Mouse (Mus musculus) lung, postnatal 14 days (tissue): ENCODE measurements around the gene Mdh2.

Experiments used
- DNase-seq: peaks from one replicate; pipeline ENCODE4 v3.0.0; 2021

The Mdh2 gene

GRCm38 (mm10) chr5:135777796-135778470 is 347 bp upstream of the Mdh2 start, which contains the start of gene Styxl1:
Gene Styxl1 (minus strand): TSS chr5:135778385.
- DNase-seq: no peak

DNA sequence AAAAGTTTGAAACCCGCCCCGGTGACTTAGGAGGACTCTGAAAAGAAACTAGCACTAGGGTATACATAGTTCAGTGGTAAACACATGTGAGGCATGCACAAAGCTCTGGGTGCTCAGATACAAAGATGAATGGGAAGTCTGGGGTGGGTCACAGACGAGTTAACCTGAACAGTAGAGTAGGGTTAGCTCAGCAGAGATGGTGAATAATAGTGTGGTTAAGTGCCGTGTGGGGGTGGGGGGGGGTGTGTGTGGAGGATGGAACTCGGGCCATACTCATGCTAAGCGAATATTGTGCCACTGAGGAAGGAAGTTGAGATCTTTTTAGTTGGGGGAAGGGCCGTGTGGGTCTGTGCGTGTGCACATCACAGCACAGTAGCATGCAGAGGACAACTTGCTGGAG is 2.1 kb downstream of the Mdh2 start:
- DNase-seq: no peak

- no peak for DNase-seq
These were observed 4.6 kb downstream of the Mdh2 start for GRCm38 (mm10) chr5:135782901-135783300.

DNA sequence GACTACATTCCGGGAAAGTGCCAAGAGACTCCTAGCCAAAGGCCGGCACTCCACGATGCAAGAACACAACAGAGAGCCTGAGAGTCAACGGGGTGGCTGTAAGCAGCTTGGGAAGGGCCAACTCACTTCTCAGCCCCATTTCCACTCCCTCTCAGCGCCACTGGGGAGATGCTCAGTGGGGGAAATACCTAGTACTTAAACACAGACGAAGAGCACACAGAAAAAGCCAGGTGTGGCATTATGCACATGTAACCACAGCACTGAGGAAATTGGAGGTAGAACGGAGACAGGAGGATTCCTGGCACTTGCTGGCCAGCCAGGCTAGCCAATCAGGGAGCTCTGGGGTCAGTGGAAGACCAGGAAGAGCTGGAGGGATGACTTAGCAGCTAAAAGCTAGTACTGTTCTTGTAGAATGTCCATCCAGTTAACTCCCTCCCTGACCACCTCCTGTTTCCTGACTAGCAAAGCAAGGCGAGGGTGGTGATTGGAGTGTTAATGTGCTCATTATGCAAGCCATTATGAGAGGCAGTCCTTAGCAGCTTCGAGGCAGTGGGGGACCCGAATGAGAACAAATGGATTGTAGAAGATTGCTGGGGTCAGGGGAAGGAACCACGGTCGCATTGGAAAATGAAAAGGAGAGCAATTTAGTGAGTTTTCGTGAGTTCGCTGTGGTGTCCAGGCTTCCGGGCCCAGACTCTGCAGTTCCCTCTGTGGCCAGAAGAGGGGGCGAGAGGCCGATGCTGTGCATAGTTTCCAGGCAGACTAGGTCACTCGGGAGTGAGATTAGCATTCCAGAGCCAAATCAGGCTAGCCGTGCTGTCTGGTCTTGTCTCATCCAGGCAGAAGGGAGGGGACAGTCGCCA is 15.9 kb downstream of the Mdh2 start:
- peak; percentile 89 for DNase-seq

- DNase-seq: no peak
These were observed 16.5 kb downstream of the Mdh2 start for GRCm38 (mm10) chr5:135794859-135795181.

GRCm38 (mm10) chr5:135799746-135800145 is 21.5 kb downstream of the Mdh2 start:
- no peak for DNase-seq

DNA sequence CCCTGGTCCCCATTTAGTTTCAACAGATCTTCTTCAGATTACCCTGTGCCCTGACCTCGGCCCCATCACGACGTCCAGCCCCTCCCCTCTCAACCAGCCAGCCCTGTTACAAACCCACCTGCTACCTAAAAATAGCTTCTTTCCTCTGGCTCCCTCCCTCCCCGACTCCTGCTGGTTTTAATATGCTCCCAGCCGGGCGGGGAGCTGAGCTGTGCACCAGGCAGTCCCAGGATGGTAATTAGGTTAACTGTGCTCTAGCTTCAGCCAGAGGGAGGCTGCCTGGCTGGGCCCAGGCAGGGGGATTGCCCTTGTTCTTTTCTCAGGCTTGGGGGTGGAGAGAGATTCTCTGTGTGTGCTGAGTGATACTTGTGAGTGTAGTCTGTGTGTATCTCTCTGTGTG is 22.6 kb downstream of the Mdh2 start:
- DNase-seq: no peak

DNA sequence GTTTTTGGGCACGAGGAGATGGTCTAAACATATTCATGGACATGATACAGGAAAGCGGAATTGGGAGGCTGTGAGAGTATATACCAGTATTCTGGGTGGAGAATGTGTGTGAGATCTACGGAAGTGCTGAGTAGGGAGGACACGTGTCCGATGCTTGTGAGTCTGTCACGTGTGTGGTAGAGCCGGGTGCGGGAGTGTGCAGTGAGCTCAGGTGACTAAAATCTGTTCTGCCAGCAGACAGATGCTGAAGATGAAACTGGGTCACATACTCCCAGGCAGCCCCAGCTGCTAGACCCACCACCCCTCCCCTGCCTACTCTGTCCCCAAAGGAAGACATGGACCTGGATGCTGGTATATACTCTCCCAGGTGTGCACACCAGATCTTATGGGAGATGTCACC is 24.4 kb downstream of the Mdh2 start:
- DNase-seq: no peak

DNA sequence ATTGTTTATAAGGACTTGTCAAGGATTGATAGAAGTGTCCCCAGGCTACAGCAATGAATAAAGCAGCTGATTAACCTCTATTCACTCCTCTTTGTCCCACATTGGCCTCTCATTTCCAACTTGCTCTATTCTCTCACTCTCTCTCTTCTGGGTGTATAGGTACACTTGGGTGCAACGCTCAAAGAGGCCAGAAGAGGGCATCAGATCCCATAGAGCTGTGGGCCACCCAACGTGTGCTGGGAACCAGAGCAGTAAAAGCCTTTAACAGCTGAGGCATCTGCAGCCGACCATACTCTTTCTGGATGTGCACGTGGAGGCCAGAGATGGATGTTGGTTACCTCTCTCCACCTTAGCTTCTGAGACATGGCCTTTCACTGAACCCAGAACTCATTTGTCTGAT is 24.9 kb downstream of the Mdh2 start:
- no peak for DNase-seq

GRCm38 (mm10) chr5:135803676-135804075 is 25.4 kb downstream of the Mdh2 start:
- DNase-seq: no peak

DNA sequence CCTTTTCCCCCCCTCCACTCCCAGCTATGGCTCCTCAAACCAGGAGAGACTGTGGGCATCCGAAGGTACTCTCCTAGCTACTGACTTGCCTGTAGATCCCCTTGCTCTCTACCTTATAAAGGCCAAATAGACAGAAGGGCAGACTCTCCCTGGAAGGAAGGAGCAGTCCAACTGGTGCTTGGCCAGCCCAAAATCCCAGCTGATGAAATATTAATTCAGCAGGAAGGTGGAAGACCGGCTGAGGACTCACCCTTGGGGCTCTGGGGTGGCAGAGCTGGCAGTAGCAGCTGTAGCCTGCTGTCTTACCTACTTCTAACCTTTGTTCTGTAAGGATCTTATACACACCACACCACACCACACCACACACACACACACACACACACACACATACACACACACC is 26.5 kb downstream of the Mdh2 start:
- DNase-seq: no peak

- peak; percentile 95 for DNase-seq
These were observed 28.4 kb downstream of the Mdh2 start, which contains the start of gene Srrm3 for GRCm38 (mm10) chr5:135806555-135807262. Gene Srrm3 (plus strand): TSS chr5:135806890.

DNA sequence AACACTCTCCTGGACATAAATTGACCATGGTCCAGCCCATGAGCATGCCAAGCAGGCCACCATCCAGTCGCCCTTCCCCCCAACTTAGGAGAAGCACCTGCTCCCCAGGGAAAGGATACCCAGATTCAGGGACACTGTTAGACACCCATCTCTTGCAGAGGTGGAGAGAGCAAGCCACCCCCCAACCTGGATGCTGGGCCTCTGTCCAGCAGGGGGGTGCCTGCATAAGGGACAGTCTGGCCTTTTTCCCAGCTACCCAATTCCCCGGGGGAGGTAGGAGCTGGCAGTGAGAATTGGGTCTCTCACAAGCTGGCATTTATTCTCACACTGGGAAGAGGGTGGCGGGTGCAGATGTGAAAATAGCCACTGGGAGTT is 29.0 kb downstream of the Mdh2 start:
- DNase-seq: no peak

- DNase-seq: no peak
These were observed 34.7 kb downstream of the Mdh2 start for GRCm38 (mm10) chr5:135812991-135813390.

- DNase-seq: no peak
These were observed 40.2 kb downstream of the Mdh2 start for GRCm38 (mm10) chr5:135818491-135818890.

- no peak for DNase-seq
These were observed 44.1 kb downstream of the Mdh2 start for GRCm38 (mm10) chr5:135822316-135822944.

- no peak for DNase-seq
These were observed 46.2 kb downstream of the Mdh2 start for GRCm38 (mm10) chr5:135824517-135824916.

DNA sequence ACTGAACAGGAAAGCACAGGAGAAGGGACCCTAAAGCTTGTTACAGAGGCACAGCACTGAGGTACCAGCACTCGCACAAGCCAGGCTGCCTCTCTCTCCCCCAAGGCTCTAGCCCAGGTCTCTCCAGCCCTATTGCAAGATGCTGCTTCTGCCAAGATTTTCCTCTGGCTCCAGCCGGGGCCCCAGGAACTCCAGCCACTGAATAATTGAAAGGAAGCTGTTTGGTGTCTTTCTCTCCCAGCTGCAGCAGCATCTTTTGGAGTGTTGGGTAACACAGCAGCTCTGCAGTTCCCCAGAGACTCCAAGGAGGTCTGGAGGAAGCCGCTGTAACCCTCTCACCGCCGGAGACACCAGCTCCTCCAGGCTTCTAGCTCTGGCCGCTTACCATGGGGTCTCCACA is 47.9 kb downstream of the Mdh2 start:
- no peak for DNase-seq

GRCm38 (mm10) chr5:135829381-135829780 is 51.1 kb downstream of the Mdh2 start:
- DNase-seq: no peak

- no peak for DNase-seq
These were observed 54.4 kb downstream of the Mdh2 start for GRCm38 (mm10) chr5:135832729-135833128.

DNA sequence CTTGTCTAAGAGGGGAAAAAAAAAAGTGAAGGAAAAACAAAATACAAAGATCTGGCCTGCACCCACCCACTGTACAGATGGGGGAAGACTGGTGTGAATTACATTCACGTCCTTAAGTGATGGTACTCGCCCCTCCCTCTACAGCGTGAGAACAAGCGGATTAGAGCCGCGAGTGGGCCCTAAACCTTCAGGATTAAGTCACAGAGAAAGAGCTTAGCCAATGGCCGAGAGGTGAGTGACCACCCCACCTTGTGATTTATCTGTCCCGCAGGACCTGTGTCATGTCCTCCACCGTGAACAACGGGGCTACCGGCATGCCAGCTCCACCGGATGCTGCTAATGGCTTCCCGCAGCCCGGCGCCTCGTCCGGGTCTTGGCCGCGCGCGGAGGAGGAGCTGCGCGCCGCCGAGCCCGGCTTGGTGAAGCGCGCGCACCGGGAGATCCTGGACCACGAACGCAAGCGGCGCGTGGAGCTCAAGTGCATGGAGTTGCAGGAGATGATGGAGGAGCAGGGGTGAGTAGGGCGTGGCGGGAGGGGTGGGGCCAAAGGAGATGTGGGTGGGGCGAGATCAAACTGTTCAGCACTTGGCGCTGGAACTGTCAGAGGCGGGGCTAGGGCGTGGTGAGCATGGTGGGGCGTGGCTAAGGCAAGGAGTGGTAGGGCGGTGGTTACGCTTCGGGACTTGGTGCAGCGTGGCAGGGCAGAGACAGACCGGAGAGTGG is 56.6 kb downstream of the Mdh2 start:
- DNase-seq: peak; percentile 47

GRCm38 (mm10) chr5:135835492-135835858 is 57.2 kb downstream of the Mdh2 start:
- no peak for DNase-seq

DNA sequence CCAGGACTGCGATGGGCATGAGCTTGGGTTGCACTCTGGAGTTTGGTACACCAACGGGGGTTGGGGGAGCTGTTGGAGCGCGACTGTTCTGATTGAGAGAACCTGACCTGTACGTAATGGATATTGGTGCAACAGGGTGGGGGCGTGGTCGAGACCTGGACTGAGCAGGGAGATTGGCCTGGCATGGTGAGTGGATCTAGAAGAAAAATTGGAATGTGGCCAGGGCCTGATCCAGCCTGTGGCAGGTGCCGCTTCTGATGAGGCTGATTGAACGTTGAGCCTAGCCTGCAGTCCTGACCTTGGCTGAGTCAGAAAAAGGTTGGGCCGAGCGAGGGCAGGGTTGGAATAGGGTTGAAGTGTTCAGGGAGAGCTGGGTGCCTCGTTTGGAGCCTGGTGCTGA is 57.7 kb downstream of the Mdh2 start:
- no peak for DNase-seq
